Mouse (Mus musculus) cortical plate, adult 2 months (tissue): ENCODE results near the gene Ptpn13. TPM values are rescaled to one million over a fixed set of nuclear protein-coding genes. Genes with fewer than 3 reads are reported as not detected.

ENCODE experiments used
- H3K27ac ChIP-seq: fragments of 200-500 bp; 2 replicates; pipeline ENCODE4 v1.5.1; 2012; ENCODE audit warnings: low read length, control low read depth, inconsistent platforms; ENCODE audit not compliant: insufficient read depth
- H3K4me1 ChIP-seq: fragments of 200-500 bp; 2 replicates; pipeline ENCODE4 v1.6.1; 2011; ENCODE audit warnings: low read length; ENCODE audit not compliant: control insufficient read depth, insufficient read depth
- H3K4me3 ChIP-seq: fragments of 200-500 bp; 2 replicates; pipeline ENCODE4 v1.5.1; 2011; ENCODE audit warnings: mild to moderate bottlenecking, low read length, control low read depth; ENCODE audit not compliant: insufficient read depth
- CTCF ChIP-seq: fragments of 200-500 bp; IDR thresholded peaks from 2 replicates; pipeline ENCODE4 v1.5.1; 2011; ENCODE audit warnings: mild to moderate bottlenecking, control low read depth, low read length; ENCODE audit not compliant: insufficient read depth; ENCODE audit errors: extremely low read depth
- POLR2A ChIP-seq: fragments of 200-500 bp; IDR thresholded peaks from 2 replicates; pipeline ENCODE4 v1.6.1; 2011; ENCODE audit warnings: mild to moderate bottlenecking, low read length, control low read depth; ENCODE audit not compliant: insufficient read depth; ENCODE audit errors: extremely low read depth
- polyA plus RNA-seq: library from polyadenylated mRNA; depleted of rRNA; stranded (reverse); fragments of >200 nt; gene quantifications from 2 replicates; pipeline ENCODE4 v1.2.3, GENCODE M21; 2012; rRNA removed

Gene Ptpn13
- polyA plus RNA-seq = 6.6 and 6.9 TPM in 2 replicates

- Histone ChIP-seq H3K4me1 (no peaks in the 10 kb centered on the region), H3K27ac (no peak within 1 kb of the TSS), H3K4me3 (peak within 1 kb of the TSS; percentile 37)
- TF ChIP-seq CTCF (no peak), POLR2A (peak; percentile 20; the same call in 1 of the 2 replicates)
Measured at GRCm38 (mm10) chr5:103424678-103425319, at the start of gene Ptpn13. TSS of gene Ptpn13 (plus strand) at chr5:103425192.

- Histone ChIP-seq H3K27ac (no peak overlapping the region), H3K4me1 (no peaks in the 10 kb centered on the region), H3K4me3 (no peak overlapping the region)
- TF ChIP-seq POLR2A (no peak), CTCF (no peak)
Measured at GRCm38 (mm10) chr5:103375226-103375625, 49.8 kb upstream of the Ptpn13 start.

- Histone ChIP-seq H3K27ac (no peak overlapping the region), H3K4me3 (no peak overlapping the region), H3K4me1 (no peaks in the 10 kb centered on the region)
- TF ChIP-seq CTCF (no peak), POLR2A (no peak)
Measured at GRCm38 (mm10) chr5:103376354-103377295, 48.4 kb upstream of the Ptpn13 start.

- no peak overlapping the region for H3K27ac ChIP-seq
- H3K4me1 ChIP-seq = no peaks in the 10 kb centered on the region
- no peak overlapping the region for H3K4me3 ChIP-seq
- TF ChIP-seq CTCF (no peak), POLR2A (no peak)
Measured at GRCm38 (mm10) chr5:103377493-103378130, 47.4 kb upstream of the Ptpn13 start.

- Histone ChIP-seq H3K4me1 (no peaks in the 10 kb centered on the region), H3K4me3 (no peak overlapping the region), H3K27ac (no peak overlapping the region)
- TF ChIP-seq POLR2A = no peak
- TF ChIP-seq CTCF = no peak
Measured at GRCm38 (mm10) chr5:103380785-103381527, 44.0 kb upstream of the Ptpn13 start.

GRCm38 (mm10) chr5:103382951-103383350, 42.0 kb upstream of the Ptpn13 start:
- Histone ChIP-seq H3K4me1 (no peaks in the 10 kb centered on the region), H3K27ac (no peak overlapping the region), H3K4me3 (no peak overlapping the region)
- TF ChIP-seq CTCF (no peak), POLR2A (no peak)

GRCm38 (mm10) chr5:103384021-103384420, 41.0 kb upstream of the Ptpn13 start:
- H3K27ac ChIP-seq = no peak overlapping the region
- H3K4me1 ChIP-seq = no peaks in the 10 kb centered on the region
- H3K4me3 ChIP-seq = no peak overlapping the region
- TF ChIP-seq POLR2A (no peak), CTCF (no peak)

- H3K27ac ChIP-seq = no peak overlapping the region
- no peaks in the 10 kb centered on the region for H3K4me1 ChIP-seq
- TF ChIP-seq POLR2A = no peak
- TF ChIP-seq CTCF = no peak
- no peak overlapping the region for H3K4me3 ChIP-seq
Measured at GRCm38 (mm10) chr5:103387540-103388026, 37.4 kb upstream of the Ptpn13 start.

- TF ChIP-seq POLR2A (no peak), CTCF (no peak)
- H3K4me1 ChIP-seq = no peaks in the 10 kb centered on the region
- no peak overlapping the region for H3K4me3 ChIP-seq
- no peak overlapping the region for H3K27ac ChIP-seq
Measured at GRCm38 (mm10) chr5:103389415-103389814, 35.6 kb upstream of the Ptpn13 start.
